Mouse (Mus musculus) monocyte, adult 5-6 weeks (primary cell): ENCODE data around the gene Rbks. TPM values are rescaled to one million over a fixed set of nuclear protein-coding genes. Genes with fewer than 3 reads are reported as not detected.
"Not testable (repeated sequence)": the region's sequence is repeated elsewhere in the genome, so short reads cannot be mapped to it uniquely, and the experiment has no call there.

Experiments
- ATAC-seq: fragments of 153-309, 156-312 bp; replicated peaks from 2 replicates; pipeline ENCODE4 v1.8.0; 2017; ENCODE audit warnings: mild to moderate bottlenecking; ENCODE audit not compliant: low TSS enrichment, insufficient number of reproducible peaks, severe bottlenecking, poor library complexity, low FRiP score
- total RNA-seq: library from RNA; stranded (forward); fragments of 200-1000, 200-491, 200-594 nt; gene quantifications from 3 replicates; pipeline ENCODE4 v1.2.3, GENCODE M21; 2017

The Rbks gene
- total RNA-seq, 1 experiment from 2014 or later: 6.9 TPM

DNA sequence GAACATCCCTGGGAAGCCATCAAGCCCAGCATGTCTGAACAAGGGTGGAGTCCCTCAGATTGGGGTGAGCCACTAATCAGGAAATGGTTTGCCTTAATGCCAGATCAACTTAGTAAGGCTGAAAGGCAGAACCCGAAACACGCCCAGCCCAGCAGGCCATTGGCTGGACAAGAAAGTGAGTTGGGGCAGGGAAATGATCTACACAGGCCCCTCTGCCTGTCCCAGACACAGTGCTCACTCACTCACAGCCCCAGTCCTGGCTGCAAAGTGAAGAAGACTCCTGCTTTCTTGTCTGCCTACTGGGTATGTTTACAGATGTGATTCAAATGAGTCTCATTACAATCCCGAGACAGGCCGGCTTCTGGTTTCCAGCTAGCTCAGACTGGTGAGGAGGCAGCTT is 63.3 kb downstream of the Rbks start:
- ATAC-seq: peak; percentile 55

DNA sequence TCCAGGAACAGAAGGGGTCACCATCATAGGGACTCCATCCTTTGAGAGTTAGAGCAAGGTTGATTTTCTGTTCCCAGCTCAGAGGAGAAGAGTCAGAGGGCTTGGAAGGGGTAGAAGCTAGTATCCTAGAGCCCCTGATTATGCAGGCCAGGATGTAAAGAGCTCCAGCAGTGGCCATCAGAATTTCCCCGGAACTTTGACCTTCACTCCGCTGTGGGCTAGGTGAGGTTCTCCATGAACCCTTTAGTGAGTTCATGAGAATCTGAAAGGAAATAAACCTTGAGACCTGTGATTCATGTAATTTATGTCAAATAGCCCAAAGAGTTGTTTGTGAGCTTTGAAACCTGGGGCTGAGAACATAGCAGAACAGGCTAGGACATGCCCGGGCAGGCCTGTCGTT is 66.3 kb downstream of the Rbks start:
- ATAC-seq: not testable (repeated sequence)

DNA sequence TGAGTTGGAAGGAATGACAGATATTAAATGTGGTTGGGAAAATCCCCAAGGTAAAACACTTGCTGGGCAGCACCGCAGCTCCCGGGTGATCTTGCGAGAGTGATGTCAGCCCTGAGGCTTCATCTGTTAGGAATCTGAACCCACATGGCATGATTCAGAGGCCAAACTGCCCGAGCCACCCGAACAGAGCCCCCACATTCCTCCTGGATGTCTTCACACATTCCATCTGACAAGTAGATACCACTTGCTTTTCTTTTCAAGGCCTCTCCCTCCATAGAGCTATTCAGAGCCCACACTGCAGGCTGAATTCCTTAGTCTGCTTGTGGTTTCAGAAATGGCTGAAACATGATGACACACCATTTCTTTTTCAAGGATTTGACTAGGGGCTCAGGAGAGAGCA is 67.4 kb downstream of the Rbks start:
- ATAC-seq: no peak

- ATAC-seq: no peak
Measured at GRCm38 (mm10) chr5:31628555-31628954, 68.9 kb downstream of the Rbks start.

GRCm38 (mm10) chr5:31627562-31628526 is 69.6 kb downstream of the Rbks start:
- ATAC-seq: no peak

DNA sequence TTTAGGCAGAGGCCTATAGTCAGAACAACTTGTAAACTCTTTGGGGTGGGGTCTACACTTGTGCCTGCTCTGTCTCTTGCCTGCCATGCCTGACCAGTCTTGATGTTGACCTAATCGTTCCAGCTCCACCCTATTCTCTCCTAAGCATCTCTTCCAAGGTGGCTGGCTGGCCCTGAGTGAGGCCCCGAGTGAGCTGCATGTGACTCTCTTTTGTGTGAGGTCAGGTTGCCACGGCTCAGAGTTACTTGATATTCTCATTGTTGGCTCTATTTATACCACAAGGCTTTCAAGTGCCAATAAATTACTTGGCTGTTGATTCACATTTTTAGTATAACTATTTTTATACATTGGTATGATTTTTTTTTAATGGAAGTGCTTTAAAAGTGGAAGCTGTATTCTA is 70.3 kb downstream of the Rbks start:
- no peak for ATAC-seq

DNA sequence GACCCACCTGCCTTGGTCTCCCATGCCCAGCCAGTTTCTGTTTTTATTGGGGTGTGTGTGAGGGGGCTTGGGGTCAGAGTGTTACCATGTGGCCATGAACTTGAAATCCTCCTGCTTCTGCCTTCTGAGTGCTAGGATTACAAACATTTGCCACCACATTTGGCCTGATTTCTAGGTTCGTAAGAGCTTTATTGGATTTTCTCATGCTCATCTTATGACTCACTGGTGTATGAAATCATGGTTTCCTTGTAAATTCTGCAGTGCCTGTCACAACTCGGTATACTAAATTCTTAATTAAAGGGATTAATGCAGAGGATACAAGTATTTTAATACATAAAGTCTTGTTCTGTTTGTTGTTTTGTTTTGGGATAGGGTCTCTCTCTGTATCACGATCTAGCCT is 77.1 kb downstream of the Rbks start:
- no peak for ATAC-seq

- peak; percentile 68 for ATAC-seq
Measured at GRCm38 (mm10) chr5:31614339-31615025, 82.9 kb downstream of the Rbks start.

- ATAC-seq: peak; percentile 82
Measured at GRCm38 (mm10) chr5:31613852-31614286, 83.6 kb downstream of the Rbks start.

DNA sequence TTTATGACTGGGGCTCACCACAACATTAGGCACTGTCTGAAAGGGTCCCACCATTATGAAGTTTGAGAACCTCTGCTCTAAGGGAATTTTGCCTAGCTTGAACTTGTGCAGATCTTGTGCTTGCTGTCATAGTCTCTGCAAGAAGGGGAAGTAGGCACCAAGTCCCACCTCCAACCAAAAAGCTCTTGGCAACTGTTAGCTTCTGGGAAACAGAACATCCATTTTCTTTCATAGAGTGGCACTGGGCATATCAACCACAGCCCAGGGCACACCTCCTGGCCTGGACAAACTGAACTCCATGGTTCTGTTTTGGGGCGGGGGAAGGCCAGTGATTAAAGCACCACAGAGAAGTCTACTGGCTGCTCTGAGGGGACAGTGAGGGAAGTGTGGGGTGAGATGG is 86.2 kb downstream of the Rbks start:
- peak; percentile 32; the same call in 1 of the 2 replicates for ATAC-seq

GRCm38 (mm10) chr5:31610376-31611086 is 86.9 kb downstream of the Rbks start:
- ATAC-seq: no peak

GRCm38 (mm10) chr5:31606151-31606550 is 91.3 kb downstream of the Rbks start:
- ATAC-seq: no peak

- no peak for ATAC-seq
Measured at GRCm38 (mm10) chr5:31603766-31604165, 93.7 kb downstream of the Rbks start.

- peak; percentile 97 for ATAC-seq
Measured at GRCm38 (mm10) chr5:31602377-31602776, 95.0 kb downstream of the Rbks start.

DNA sequence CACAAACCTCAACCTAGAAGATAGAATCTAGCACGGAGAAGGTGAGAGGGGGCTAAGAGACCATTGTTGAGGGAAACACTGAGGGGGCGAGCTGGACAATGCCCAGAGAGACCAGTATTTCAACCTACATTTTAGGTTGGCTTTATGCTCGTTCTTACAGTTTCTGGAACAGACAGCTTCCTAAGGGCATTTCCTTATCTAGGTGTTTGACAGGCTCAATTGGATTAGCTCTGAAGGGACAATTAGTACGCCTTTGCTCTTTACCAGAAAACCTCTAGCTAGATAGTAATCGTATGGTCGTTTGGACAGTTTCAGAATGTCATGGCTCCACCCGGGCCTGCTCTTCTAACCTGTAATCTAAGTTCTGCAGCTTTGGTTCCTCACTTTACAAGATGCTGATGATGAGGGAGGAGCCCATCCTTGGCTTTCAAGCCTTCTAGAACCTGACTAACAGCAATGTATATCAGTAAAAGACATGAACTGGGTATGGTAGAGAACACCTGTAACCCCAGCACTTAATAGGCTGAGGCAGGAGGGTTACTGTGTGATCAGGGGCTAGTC is 96.2 kb downstream of the Rbks start:
- ATAC-seq: no peak

- ATAC-seq: no peak
Measured at GRCm38 (mm10) chr5:31599161-31599560, 98.3 kb downstream of the Rbks start.

DNA sequence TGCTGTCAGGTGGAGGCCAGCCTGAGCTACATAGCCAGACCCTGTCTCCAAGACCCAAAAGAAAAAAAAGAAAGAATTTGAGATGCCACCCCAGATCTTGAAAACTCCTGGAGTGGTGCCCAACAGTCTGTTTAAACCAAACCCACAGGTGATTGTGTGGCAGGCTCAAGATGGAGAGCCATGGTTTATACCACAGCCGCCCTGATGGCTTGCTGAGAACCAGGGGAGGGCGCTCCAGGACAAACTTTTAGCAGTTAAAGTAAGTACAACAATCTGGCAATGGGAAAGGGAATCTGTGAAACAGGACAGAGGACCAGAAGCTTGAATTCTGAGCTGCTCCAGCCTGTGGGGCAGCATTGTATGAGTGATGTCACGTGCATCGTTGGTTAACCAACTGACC is 98.8 kb downstream of the Rbks start:
- ATAC-seq: no peak

GRCm38 (mm10) chr5:31598121-31598520 is 99.3 kb downstream of the Rbks start:
- no peak for ATAC-seq

DNA sequence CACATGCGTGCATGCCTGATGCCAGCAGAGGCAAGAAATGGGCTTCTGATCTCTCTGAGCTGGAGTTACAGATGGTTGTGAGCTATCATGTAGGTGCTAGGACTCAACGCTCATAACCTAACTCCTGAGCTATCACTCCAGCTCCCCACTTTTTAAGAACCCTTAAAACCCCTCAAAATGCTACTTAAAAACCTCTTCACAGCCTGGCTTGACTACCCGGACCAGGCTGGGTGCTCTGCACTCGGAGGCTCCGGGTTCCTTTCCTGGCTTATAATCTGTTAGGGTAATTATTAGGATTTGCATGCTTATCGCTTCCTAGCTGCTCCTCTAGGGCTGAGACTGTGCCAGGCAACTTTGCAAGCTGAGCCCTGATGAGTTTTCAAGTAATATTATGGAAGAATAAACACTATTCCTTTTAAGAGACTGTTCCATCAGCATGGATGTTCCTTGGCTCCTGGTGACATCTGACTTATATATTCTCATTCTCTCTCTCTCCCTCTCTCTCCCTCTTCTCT is 99.9 kb downstream of the Rbks start:
- ATAC-seq: no peak
